In the genomic region with DNA sequence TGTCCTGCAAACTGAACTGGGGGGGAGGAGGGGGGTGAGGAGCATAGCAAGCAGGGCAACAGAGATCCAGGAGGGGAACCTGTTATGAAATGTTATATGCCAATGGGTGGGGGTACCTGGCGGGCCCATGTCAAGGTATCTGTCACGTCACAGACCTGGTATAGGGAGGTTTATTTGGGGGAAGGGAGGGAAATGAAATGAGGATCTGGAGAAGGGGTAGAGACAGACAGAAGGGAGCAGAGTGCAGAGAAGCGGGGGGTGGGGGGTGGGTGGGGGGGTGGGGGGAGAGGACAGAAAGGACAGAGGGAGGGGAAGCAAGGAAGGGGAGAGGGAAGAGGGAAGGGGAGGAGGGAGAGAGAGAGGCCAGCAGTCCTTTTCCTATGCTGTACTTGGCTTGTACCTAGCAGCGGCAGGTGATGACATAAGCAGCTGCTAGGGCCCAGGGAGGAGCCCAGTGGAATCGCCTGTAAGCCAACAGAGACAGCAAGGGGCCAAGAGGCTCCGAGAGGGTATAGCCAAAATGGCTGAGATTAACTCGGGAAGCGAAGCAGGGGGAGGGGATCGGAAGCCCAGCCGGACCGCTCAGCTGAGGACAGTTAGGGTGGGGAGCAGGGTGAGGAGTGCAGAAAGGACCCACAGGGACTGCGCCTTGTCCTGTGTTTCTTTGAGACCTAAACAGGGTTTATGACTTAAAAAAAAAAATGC, we compare ENCODE assay signal across 10 mouse cellular contexts. TPM values are rescaled to one million over a fixed set of nuclear protein-coding genes. Genes with fewer than 3 reads are reported as not detected.
A peak's percentile ranks its signal among the peaks of the same experiment; 100 is the strongest.
DNase-seq lines count a peak whose midpoint lies in the region; ATAC-seq and TF ChIP-seq lines count a peak whose summit lies in the region.
"Had no signal": no experiment of that assay in that cellular context is flagged by ENCODE, and none has a peak within 500 bp of the region (broad histone marks: within the 10 kb centered on the region; RNA-seq: fewer than 3 reads in every experiment).

No protein-coding gene starts in this region.

- peak overlapping the region; percentile 14 for H3K4me2 ChIP-seq in liver, embryonic 14.5 days (ENCODE audit: low read depth)

- H3K9me3 ChIP-seq in heart, embryonic 10.5 days = no peaks in the 10 kb centered on the region
- H3K9me3 ChIP-seq in liver, embryonic 14.5 days (ENCODE audit: control insufficient read depth, low read length) = no peaks in the 10 kb centered on the region

- peaks cover 15% of the 10 kb centered on the region for H3K4me1 ChIP-seq in heart, embryonic 10.5 days
- H3K4me1 ChIP-seq in liver, embryonic 14.5 days (replicated peaks; ENCODE audit: control insufficient read depth in 2 of 2, insufficient read depth in 2 of 2, low read length in 1 of 2) = peaks cover 0 to 5% of the 10 kb centered on the region in 2 experiments; a peak in 1 of 4 replicates

- no peaks in the 10 kb centered on the region for H3K36me3 ChIP-seq in heart, embryonic 10.5 days
- H3K36me3 ChIP-seq in liver, embryonic 14.5 days (replicated peaks; ENCODE audit: control insufficient read depth, insufficient read depth, low read depth) = no peaks in the 10 kb centered on the region

- H3K9ac ChIP-seq in liver, embryonic 14.5 days (replicated peaks) = no peak overlapping the region

- no peak for TF ChIP-seq EP300 in liver, embryonic 14.5 days (IDR thresholded peaks at IDR 0.05; ENCODE audit: low read depth)

- peak overlapping the region; percentile 75 for H3K27ac ChIP-seq in heart, embryonic 10.5 days
- no peak overlapping the region for H3K27ac ChIP-seq in liver, embryonic 14.5 days

- no peak for TF ChIP-seq CTCF in liver, embryonic 14.5 days (IDR thresholded peaks at IDR 0.05; ENCODE audit: low read depth)

- DNase-seq in heart, embryonic 10.5 days (ENCODE audit: low spot score) = no peak
- no peak for DNase-seq in heart, adult 9 months (ENCODE audit: low spot score in 2 of 2)
- DNase-seq in embryo, embryonic 10 days (ENCODE audit: low spot score) = peak; percentile 64
- DNase-seq in heart, postnatal 4 days = peak; percentile 31
- no peak for DNase-seq in liver, embryonic 14.5 days (ENCODE audit: low read depth in 3 of 3, low spot score in 3 of 3)
- peak; percentile 61 for DNase-seq in retina, postnatal 1 day
- DNase-seq in thymus, postnatal 36 days = no peak

- H3K27me3 ChIP-seq in heart, embryonic 10.5 days (ENCODE audit: insufficient read depth, poor library complexity, severe bottlenecking) = no peaks in the 10 kb centered on the region
- H3K27me3 ChIP-seq in liver, embryonic 14.5 days (ENCODE audit: control insufficient read depth, insufficient read depth, low read length) = no peaks in the 10 kb centered on the region

- peak overlapping the region; percentile 59 for H3K4me3 ChIP-seq in heart, embryonic 10.5 days
- H3K4me3 ChIP-seq in liver, embryonic 14.5 days (ENCODE audit: insufficient read depth in 1 of 2, low read depth in 2 of 2, low read length in 2 of 2) = peak overlapping the region in 1 of 2 experiments; percentile 16; a peak in 2 of 4 replicates

- 5% methylated on average over 12 of the region's 12 CpGs for whole genome bisulfite sequencing in heart, embryonic 10.5 days
- WGBS in liver, embryonic 14.5 days (ENCODE audit: insufficient replicate concordance) = 11% methylated on average over 12 of the region's 12 CpGs

- no peak for ATAC-seq in liver, embryonic 14.5 days (ENCODE audit: insufficient read depth)
- ATAC-seq in erythroid progenitor cell, adult 5-6 weeks (replicated peaks; ENCODE audit: low FRiP score, poor library complexity, severe bottlenecking) = no peak

RNA-seq across cellular contexts. Expression of a gene that starts 14.5 kb away (rescaled TPM):
- not detected in 2 replicates for polyA plus RNA-seq in heart, embryonic 10.5 days (2016; fragmentation: Nextera tagmentation; extraction: Ambion mirVana)
- total RNA-seq in heart, postnatal 4 days (2021) = not detected
- polyA plus RNA-seq in liver, embryonic 14.5 days (2012; rRNA removed) = not detected in 2 replicates
- polyA plus RNA-seq in liver, embryonic 14.5 days (2014; fragmentation: Nextera tagmentation; extraction: Ambion mirVana) = not detected in 2 replicates
- total RNA-seq in erythroid progenitor cell, adult 5-6 weeks (2015; ENCODE audit: low replicate concordance) = not detected in 2 replicates
- not detected in 2 replicates for total RNA-seq in erythroid progenitor cell, adult 5-6 weeks (2017; ENCODE audit: low replicate concordance)
- total RNA-seq: gastrocnemius, postnatal 4 days; MEL had no signal

Comparison
In these comparisons a context has a peak if more than half of its experiments do, and no peak if none do; other contexts are left out.
1. DNase-seq: peak in embryo, embryonic 10 days (single experiment), heart, postnatal 4 days (single experiment) and retina, postnatal 1 day (single experiment); none in heart, embryonic 10.5 days (single experiment), heart, adult 9 months (0 of 2), liver, embryonic 14.5 days (0 of 3) and thymus, postnatal 36 days (0 of 2).